Mouse (Mus musculus) myocyte (in vitro differentiated cells): ENCODE measurements at regions not wholly inside any gene's neighbourhood (a gene's known extent, or its start where the extent isn't known, plus 50 kb on each side); places are given as distances from the start of the nearest gene placed in this dataset.

Experiments
- E2F4 ChIP-seq: IDR thresholded peaks from one replicate; pipeline ENCODE4 v1.6.1; 2011; ENCODE audit warnings: mild to moderate bottlenecking, control low read depth, moderate library complexity; ENCODE audit not compliant: insufficient read depth
- MYOG ChIP-seq, 3 experiments: IDR thresholded peaks; one replicate each; pipeline ENCODE4 v1.6.1; 2011; ENCODE audit warnings: control low read depth in 2 of 3, low read depth in 2 of 3, mild to moderate bottlenecking in 2 of 3; ENCODE audit not compliant: insufficient read length in 2 of 3, control insufficient read depth in 1 of 3, insufficient read depth in 1 of 3
- POLR2A ChIP-seq: IDR thresholded peaks from one replicate; pipeline ENCODE4 v1.6.1; 2011; ENCODE audit warnings: low read depth, mild to moderate bottlenecking, control low read depth, moderate library complexity; ENCODE audit not compliant: insufficient read length
- TCF12 ChIP-seq: IDR thresholded peaks from one replicate; pipeline ENCODE4 v1.6.1; 2011; ENCODE audit warnings: mild to moderate bottlenecking, control low read depth; ENCODE audit not compliant: poor library complexity, insufficient read depth, severe bottlenecking
- TCF3 ChIP-seq: IDR thresholded peaks from one replicate; pipeline ENCODE4 v1.6.1; 2011; ENCODE audit warnings: low read depth, control low read depth; ENCODE audit not compliant: insufficient read length

DNA sequence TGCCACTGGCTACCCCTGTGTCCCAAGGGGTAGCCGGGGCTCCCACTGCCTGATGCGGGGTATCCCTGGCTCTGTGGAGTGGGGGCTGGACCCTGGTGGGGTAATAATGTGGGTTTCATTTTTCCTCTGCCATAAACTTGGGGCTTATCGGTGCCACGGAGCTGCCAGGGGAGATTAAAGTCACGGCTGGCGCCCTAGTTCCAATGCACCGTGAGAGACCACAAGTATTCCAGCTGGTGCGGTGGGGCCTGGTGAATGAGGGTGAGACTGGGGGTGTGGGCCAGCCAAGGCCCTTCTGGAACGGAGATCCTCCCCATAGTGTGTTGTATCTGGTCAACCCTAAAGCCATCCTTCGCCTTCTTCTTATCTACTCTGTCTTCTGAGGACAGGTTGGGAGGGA, 153.3 kb downstream of the Pja1 start:
- TF ChIP-seq TCF12 (no peak), POLR2A (no peak), TCF3 (no peak), E2F4 (no peak), MYOG (IDR thresholded peaks at IDR 0.05; ENCODE audit: control insufficient read depth in 1 of 3, insufficient read depth in 1 of 3, insufficient read length in 2 of 3, low read depth in 2 of 3) (no peak)
